Mouse (Mus musculus) right cerebral cortex, postnatal 10 days (tissue): ENCODE data around the gene Pidd1.

ENCODE experiments used
- DNase-seq, 2 experiments: peaks; one replicate each; pipeline ENCODE4 v3.0.0; 2021; ENCODE audit warnings: low spot score in 2 of 2

Pidd1 gene

GRCm38 (mm10) chr7:141435856-141436522, 7.8 kb downstream of the Pidd1 start:
- peak; percentile 21 to 62 for DNase-seq

- DNase-seq, result peak; percentile 75
Measured at GRCm38 (mm10) chr7:141435129-141435855, 8.5 kb downstream of the Pidd1 start.

GRCm38 (mm10) chr7:141434464-141434863, 9.4 kb downstream of the Pidd1 start:
- peak; percentile 79 to 87 for DNase-seq

- peak in 1 of 2 experiments; percentile 54 for DNase-seq
Measured at GRCm38 (mm10) chr7:141433517-141434400, 10.1 kb downstream of the Pidd1 start.

GRCm38 (mm10) chr7:141432741-141433516, 10.9 kb downstream of the Pidd1 start:
- DNase-seq, result no peak

GRCm38 (mm10) chr7:141432186-141432611, 11.6 kb downstream of the Pidd1 start:
- peak in 1 of 2 experiments; percentile 46 for DNase-seq

GRCm38 (mm10) chr7:141431434-141432185, 12.2 kb downstream of the Pidd1 start:
- no peak for DNase-seq

GRCm38 (mm10) chr7:141430585-141431240, 13.1 kb downstream of the Pidd1 start:
- no peak for DNase-seq

GRCm38 (mm10) chr7:141429840-141430584, 13.8 kb downstream of the Pidd1 start:
- no peak for DNase-seq

- peak; percentile 93 to 95 for DNase-seq
Measured at GRCm38 (mm10) chr7:141429310-141429709, 14.5 kb downstream of the Pidd1 start, which contains the start of gene Cend1. Gene Cend1, minus strand, starts transcription at chr7:141429491.

GRCm38 (mm10) chr7:141428701-141429100, 15.1 kb downstream of the Pidd1 start:
- DNase-seq, result no peak

- DNase-seq, result peak in 1 of 2 experiments; percentile 34
Measured at GRCm38 (mm10) chr7:141426948-141427730, 16.7 kb downstream of the Pidd1 start.

- no peak for DNase-seq
Measured at GRCm38 (mm10) chr7:141423811-141424210, 20.0 kb downstream of the Pidd1 start.

- DNase-seq, result no peak
Measured at GRCm38 (mm10) chr7:141420030-141420702, 23.7 kb downstream of the Pidd1 start.

- peak in 1 of 2 experiments; percentile 74 for DNase-seq
Measured at GRCm38 (mm10) chr7:141418970-141419369, 24.9 kb downstream of the Pidd1 start.

GRCm38 (mm10) chr7:141417731-141418681, 25.8 kb downstream of the Pidd1 start:
- no peak for DNase-seq
